Mouse (Mus musculus): ENCODE measurements around the gene 7530416G11Rik. TPM values are rescaled to one million over a fixed set of nuclear protein-coding genes. Genes with fewer than 3 reads are reported as not detected.

7530416G11Rik gene
- total and polyA plus RNA-seq, 2 experiments from 2014 or later, result not detected

DNA sequence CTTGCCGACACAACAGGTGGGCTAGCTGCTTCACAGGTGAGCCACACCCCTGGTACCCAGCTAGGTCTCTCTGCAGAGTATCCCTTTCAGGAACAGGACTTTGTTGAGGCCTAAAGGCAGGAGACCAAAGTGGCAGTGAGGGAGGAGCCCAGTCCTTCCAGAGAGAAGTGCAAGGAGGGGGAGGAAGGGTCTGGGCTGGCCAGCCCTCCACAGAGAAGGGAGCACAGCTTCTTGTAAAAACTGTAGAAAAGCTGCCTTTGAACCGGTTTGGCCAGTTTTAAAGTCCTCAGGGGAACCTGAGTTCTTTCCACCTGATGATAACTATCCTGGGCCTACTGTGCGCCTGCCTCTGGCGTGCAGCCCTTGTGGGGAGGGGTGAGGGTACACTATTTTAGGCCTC lies 16.4 kb upstream of the 7530416G11Rik start:
- H3K9me3 ChIP-seq (replicated peaks; ENCODE audit: control insufficient read depth, low read length), result no peaks in the 10 kb centered on the region
- ATAC-seq (ENCODE audit: insufficient read depth, low read depth), result no peak
- H3K4me2 ChIP-seq (ENCODE audit: low read depth, low read length), result no peak overlapping the region
- DNase-seq (ENCODE audit: low spot score), result no peak
- H3K4me1 ChIP-seq (ENCODE audit: control insufficient read depth, insufficient read depth), result no peaks in the 10 kb centered on the region
- H3K27me3 ChIP-seq (ENCODE audit: control insufficient read depth, insufficient read depth, low read length), result peaks cover 15% of the 10 kb centered on the region
- no peak overlapping the region for H3K9ac ChIP-seq (replicated peaks; ENCODE audit: low read depth, low read length)
- no peak overlapping the region for H3K4me3 ChIP-seq (ENCODE audit: low read depth, low read length)
- no peak overlapping the region for H3K27ac ChIP-seq (ENCODE audit: low read depth)
- H3K36me3 ChIP-seq (replicated peaks; ENCODE audit: control insufficient read depth, insufficient read depth, low read length), result no peaks in the 10 kb centered on the region
- TF ChIP-seq EP300 (IDR thresholded peaks at IDR 0.05; ENCODE audit: low read depth), result no peak
- no peak for TF ChIP-seq CTCF (IDR thresholded peaks at IDR 0.05; ENCODE audit: low read depth)
- WGBS, result 72% methylated on average over 4 of the region's 4 CpGs

DNA sequence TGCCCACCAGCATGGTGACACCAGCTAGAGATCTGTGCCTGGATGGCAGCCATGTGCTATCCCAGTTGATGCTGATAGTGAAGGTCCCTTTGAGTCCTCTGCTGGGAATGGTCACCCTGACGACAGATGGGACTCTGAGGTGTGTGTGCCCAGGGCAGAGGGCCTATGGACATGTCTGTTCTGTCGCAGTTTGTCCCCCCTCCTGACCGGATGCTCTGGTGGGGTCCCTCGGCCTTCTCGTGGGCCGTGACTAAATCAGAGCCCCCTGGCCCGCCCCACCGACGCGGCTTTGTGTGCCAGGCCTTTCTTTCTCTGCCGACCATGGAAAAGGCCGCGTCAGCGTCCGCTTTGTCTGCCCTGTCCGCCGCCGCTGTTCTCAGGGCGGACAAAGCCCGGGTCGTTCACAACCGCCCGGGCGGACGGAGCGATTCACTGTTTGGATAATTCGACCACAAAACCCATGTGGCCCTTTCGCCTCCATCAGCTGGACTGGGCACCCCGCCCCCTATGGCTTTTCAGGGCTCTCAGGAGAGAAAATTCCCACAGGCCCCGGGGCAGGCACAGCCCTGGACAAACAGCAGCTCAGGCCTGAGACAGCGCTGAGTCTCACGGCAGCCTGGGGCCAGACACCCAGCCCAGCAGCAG lies 4.5 kb upstream of the 7530416G11Rik start:
- 81% methylated on average over 32 of the region's 32 CpGs for WGBS
- no peak overlapping the region for H3K4me3 ChIP-seq (ENCODE audit: low read depth, low read length)
- H3K4me2 ChIP-seq (ENCODE audit: low read depth, low read length), result no peak overlapping the region
- no peak overlapping the region for H3K9ac ChIP-seq (replicated peaks; ENCODE audit: low read depth, low read length)
- DNase-seq (ENCODE audit: low spot score) (no peak), ATAC-seq (ENCODE audit: insufficient read depth, low read depth) (no peak)
- H3K27me3 ChIP-seq (ENCODE audit: control insufficient read depth, insufficient read depth, low read length), result no peaks in the 10 kb centered on the region
- no peaks in the 10 kb centered on the region for H3K9me3 ChIP-seq (replicated peaks; ENCODE audit: control insufficient read depth, low read length)
- H3K36me3 ChIP-seq (replicated peaks; ENCODE audit: control insufficient read depth, insufficient read depth, low read length), result no peaks in the 10 kb centered on the region
- no peak for TF ChIP-seq EP300 (IDR thresholded peaks at IDR 0.05; ENCODE audit: low read depth)
- TF ChIP-seq CTCF (IDR thresholded peaks at IDR 0.05; ENCODE audit: low read depth), result no peak
- H3K4me1 ChIP-seq (ENCODE audit: control insufficient read depth, insufficient read depth), result no peaks in the 10 kb centered on the region
- H3K27ac ChIP-seq (ENCODE audit: low read depth), result no peak overlapping the region

DNA sequence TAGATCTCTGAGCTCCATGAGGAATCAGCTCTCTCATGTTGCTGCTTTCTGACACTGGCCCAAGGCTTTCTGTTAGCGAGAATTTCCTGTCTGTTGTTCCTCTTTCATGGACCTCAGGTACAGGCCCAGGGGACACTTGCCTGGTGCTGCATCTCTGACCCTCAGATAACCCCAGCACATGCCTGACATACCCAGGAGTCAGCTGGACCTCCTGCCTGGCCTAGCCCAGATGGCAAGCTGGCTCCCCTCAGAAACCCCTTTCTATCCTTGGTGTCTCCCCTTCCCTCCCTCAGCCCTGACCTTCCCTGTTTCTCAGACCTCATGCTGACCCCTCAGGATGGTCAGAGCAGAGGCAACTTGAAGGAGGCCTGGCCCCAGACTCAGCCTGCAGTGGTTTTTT lies 3.7 kb upstream of the 7530416G11Rik start:
- no peak overlapping the region for H3K4me3 ChIP-seq (ENCODE audit: low read depth, low read length)
- H3K9me3 ChIP-seq (replicated peaks; ENCODE audit: control insufficient read depth, low read length), result no peaks in the 10 kb centered on the region
- no peak for TF ChIP-seq CTCF (IDR thresholded peaks at IDR 0.05; ENCODE audit: low read depth)
- TF ChIP-seq EP300 (IDR thresholded peaks at IDR 0.05; ENCODE audit: low read depth), result no peak
- no peaks in the 10 kb centered on the region for H3K27me3 ChIP-seq (ENCODE audit: control insufficient read depth, insufficient read depth, low read length)
- ATAC-seq (ENCODE audit: insufficient read depth, low read depth), result no peak
- no peaks in the 10 kb centered on the region for H3K4me1 ChIP-seq (ENCODE audit: control insufficient read depth, insufficient read depth)
- H3K27ac ChIP-seq (ENCODE audit: low read depth), result no peak overlapping the region
- no peak overlapping the region for H3K4me2 ChIP-seq (ENCODE audit: low read depth, low read length)
- WGBS, result 62% methylated on average over 1 of the region's 1 CpGs
- H3K36me3 ChIP-seq (replicated peaks; ENCODE audit: control insufficient read depth, insufficient read depth, low read length), result no peaks in the 10 kb centered on the region
- H3K9ac ChIP-seq (replicated peaks; ENCODE audit: low read depth, low read length), result no peak overlapping the region
- DNase-seq (ENCODE audit: low spot score), result no peak

DNA sequence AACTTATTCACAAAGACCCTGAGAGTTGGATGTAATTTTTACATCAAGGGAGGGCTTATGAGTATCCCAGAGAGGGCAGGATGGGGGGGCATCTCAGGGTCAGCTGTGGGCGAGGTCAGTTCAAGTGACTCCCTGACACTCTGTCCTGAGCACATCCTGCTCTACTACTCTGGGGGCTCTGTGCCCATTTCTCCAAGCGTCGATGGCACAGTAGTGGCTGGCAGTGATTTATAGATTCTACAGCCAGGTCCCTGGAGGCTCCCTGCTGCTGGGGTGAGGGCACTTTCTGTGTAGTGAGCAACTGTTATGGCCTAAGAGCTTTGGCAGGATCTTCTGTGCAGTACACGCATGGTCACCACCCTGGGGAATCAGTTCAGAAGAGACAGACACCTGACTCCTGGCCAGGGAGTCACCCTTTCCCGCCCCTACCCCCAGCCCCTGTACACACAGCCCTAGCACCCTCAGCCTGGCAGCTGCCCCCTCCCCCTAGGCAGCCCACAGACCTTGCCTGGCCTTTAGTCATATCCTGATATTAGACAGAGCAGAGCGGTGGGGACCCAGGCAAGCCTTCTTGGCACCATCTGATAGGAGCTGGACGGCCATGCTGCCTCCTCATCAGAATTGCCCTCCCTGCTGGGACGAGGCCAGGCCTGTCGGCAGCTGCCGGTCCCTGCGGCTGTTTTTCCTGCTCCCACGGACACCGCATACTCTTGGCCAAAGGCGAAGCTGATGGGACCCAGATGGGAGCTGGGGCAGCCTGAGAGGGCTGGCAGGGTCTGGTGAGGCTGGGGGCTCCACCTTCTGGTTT lies 2.3 kb upstream of the 7530416G11Rik start:
- Histone ChIP-seq H3K4me1 (ENCODE audit: control insufficient read depth, insufficient read depth) (no peaks in the 10 kb centered on the region), H3K27me3 (ENCODE audit: control insufficient read depth, insufficient read depth, low read length) (no peaks in the 10 kb centered on the region), H3K36me3 (replicated peaks; ENCODE audit: control insufficient read depth, insufficient read depth, low read length) (no peaks in the 10 kb centered on the region), H3K27ac (ENCODE audit: low read depth) (no peak overlapping the region), H3K9ac (replicated peaks; ENCODE audit: low read depth, low read length) (no peak overlapping the region), H3K9me3 (replicated peaks; ENCODE audit: control insufficient read depth, low read length) (no peaks in the 10 kb centered on the region), H3K4me3 (ENCODE audit: low read depth, low read length) (no peak overlapping the region), H3K4me2 (ENCODE audit: low read depth, low read length) (no peak overlapping the region)
- DNase-seq (ENCODE audit: low spot score) (no peak), ATAC-seq (ENCODE audit: insufficient read depth, low read depth) (no peak)
- 38% methylated on average over 14 of the region's 14 CpGs for WGBS
- no peak for TF ChIP-seq EP300 (IDR thresholded peaks at IDR 0.05; ENCODE audit: low read depth)
- 0 out of 2 replicates have a peak, but pooled peaks have one; percentile 10 for TF ChIP-seq CTCF (IDR thresholded peaks at IDR 0.05; ENCODE audit: low read depth)

DNA sequence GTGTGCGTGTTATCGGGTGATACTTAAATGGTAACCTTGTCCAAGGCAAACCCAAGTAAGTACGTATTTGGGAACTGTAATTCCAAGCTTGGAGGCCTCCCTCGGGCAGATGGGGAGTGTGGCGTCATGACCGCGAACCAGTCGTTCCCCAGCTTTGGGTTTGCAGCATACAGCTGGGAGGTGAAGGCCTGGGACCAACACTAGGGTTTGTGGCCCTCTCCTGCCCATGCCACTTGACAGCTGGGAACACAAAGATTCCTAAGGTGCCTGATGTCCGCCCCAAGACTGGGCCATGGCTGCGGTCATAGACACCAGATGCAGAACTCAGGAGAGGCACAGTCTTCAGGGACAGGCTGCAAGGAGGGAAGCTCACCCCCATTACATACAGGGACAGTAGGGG lies 2.8 kb downstream of the 7530416G11Rik start:
- no peak for TF ChIP-seq EP300 (IDR thresholded peaks at IDR 0.05; ENCODE audit: low read depth)
- TF ChIP-seq CTCF (IDR thresholded peaks at IDR 0.05; ENCODE audit: low read depth), result no peak
- H3K9ac ChIP-seq (replicated peaks; ENCODE audit: low read depth, low read length), result no peak overlapping the region
- no peaks in the 10 kb centered on the region for H3K36me3 ChIP-seq (replicated peaks; ENCODE audit: control insufficient read depth, insufficient read depth, low read length)
- H3K27ac ChIP-seq (ENCODE audit: low read depth), result no peak overlapping the region
- H3K4me1 ChIP-seq (ENCODE audit: control insufficient read depth, insufficient read depth), result no peaks in the 10 kb centered on the region
- WGBS, result 79% methylated on average over 10 of the region's 10 CpGs
- DNase-seq (ENCODE audit: low spot score), result no peak
- no peak overlapping the region for H3K4me3 ChIP-seq (ENCODE audit: low read depth, low read length)
- H3K4me2 ChIP-seq (ENCODE audit: low read depth, low read length), result no peak overlapping the region
- ATAC-seq (ENCODE audit: insufficient read depth, low read depth), result no peak
- peaks cover 21% of the 10 kb centered on the region for H3K27me3 ChIP-seq (ENCODE audit: control insufficient read depth, insufficient read depth, low read length)
- H3K9me3 ChIP-seq (replicated peaks; ENCODE audit: control insufficient read depth, low read length), result no peaks in the 10 kb centered on the region

All from heart, postnatal 0 days (tissue).